In the genomic region with DNA sequence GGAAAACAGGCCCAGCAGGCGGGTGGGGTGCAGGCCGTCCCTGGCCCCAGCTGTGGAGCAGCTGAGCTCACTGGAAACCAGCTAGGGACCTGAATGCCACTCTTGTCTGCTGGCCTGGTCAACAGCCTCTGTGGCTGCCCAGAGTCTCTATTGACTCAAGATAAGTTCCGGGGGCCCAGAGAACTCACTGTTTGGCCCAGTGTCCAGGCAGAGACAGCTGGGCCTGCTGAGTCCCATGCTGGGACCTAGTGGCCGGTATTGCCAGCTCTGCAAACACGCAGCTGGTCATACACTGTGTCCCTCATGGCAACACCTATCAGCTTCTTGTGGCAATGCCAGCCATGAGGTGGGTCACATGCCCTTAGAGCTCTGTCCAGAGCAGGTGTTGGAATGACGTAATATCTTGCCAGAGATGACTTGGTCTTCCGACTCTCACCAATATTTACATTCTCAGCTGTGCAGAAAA, we compare ENCODE assay signal across 14 mouse cellular contexts. TPM values are rescaled to one million over a fixed set of nuclear protein-coding genes. Genes with fewer than 3 reads are reported as not detected.
DNase-seq lines count a peak whose midpoint lies in the region; ATAC-seq and TF ChIP-seq lines count a peak whose summit lies in the region.
"Had no signal": no experiment of that assay in that cellular context is flagged by ENCODE, and none has a peak within 500 bp of the region (broad histone marks: within the 10 kb centered on the region; RNA-seq: fewer than 3 reads in every experiment).

No protein-coding gene starts in this region.

- H3K9me3 ChIP-seq in midbrain, postnatal 0 days (ENCODE audit: low read length): no peaks in the 10 kb centered on the region
- H3K9me3 ChIP-seq in midbrain, embryonic 14.5 days (ENCODE audit: control insufficient read depth, low read length): no peaks in the 10 kb centered on the region
- H3K9me3 ChIP-seq in stomach, postnatal 0 days (ENCODE audit: control insufficient read depth, low read length): no peaks in the 10 kb centered on the region
- H3K9me3 ChIP-seq: limb, embryonic 10.5 days had no signal

- peak; percentile 23 for DNase-seq in gastrocnemius, postnatal 25 days
- no peak for DNase-seq in gastrocnemius, adult 8-10 months (ENCODE audit: low spot score in 2 of 2)
- DNase-seq in midbrain, postnatal 0 days (ENCODE audit: low spot score): peak; percentile 61
- no peak for DNase-seq in midbrain, embryonic 14.5 days
- peak; percentile 31 for DNase-seq in left cerebral cortex, adult 11 months (ENCODE audit: low spot score)
- DNase-seq in stomach, postnatal 0 days (ENCODE audit: low spot score): peak; percentile 84
- no peak for DNase-seq in urinary bladder, postnatal 25 days (ENCODE audit: low spot score)
- no peak for DNase-seq in adrenal gland, postnatal 14 days
- DNase-seq: B cell, adult 2 months; gastrocnemius, postnatal 36 days had no signal

- WGBS in midbrain, postnatal 0 days: 72% methylated on average over 7 of the region's 7 CpGs
- WGBS in midbrain, embryonic 14.5 days: 84% methylated on average over 7 of the region's 7 CpGs
- WGBS in stomach, postnatal 0 days: 72% methylated on average over 7 of the region's 7 CpGs

- no peak overlapping the region for H3K27ac ChIP-seq in midbrain, postnatal 0 days (ENCODE audit: low read depth, low read length)
- H3K27ac ChIP-seq in midbrain, embryonic 14.5 days (replicated peaks; ENCODE audit: low read depth, low read length): no peak overlapping the region
- H3K27ac ChIP-seq in stomach, postnatal 0 days (replicated peaks): peak overlapping the region; percentile 81
- H3K27ac ChIP-seq: limb, embryonic 10.5 days had no signal

- H3K4me2 ChIP-seq in midbrain, postnatal 0 days (ENCODE audit: low read depth, low read length, poor library complexity, severe bottlenecking): no peak overlapping the region
- no peak overlapping the region for H3K4me2 ChIP-seq in midbrain, embryonic 14.5 days (ENCODE audit: low read length)
- no peak overlapping the region for H3K4me2 ChIP-seq in stomach, postnatal 0 days (replicated peaks; ENCODE audit: low read depth)

- no peak for TF ChIP-seq CTCF in midbrain, postnatal 0 days (IDR thresholded peaks at IDR 0.05)
- TF ChIP-seq CTCF in stomach, postnatal 0 days (IDR thresholded peaks at IDR 0.05; ENCODE audit: low read depth): no peak; the same call in 1 of the 2 replicates

- no peaks in the 10 kb centered on the region for H3K4me1 ChIP-seq in midbrain, postnatal 0 days (ENCODE audit: insufficient read depth, low read length)
- H3K4me1 ChIP-seq in midbrain, embryonic 14.5 days (ENCODE audit: control insufficient read depth, insufficient read depth, low read length): no peaks in the 10 kb centered on the region
- H3K4me1 ChIP-seq in stomach, postnatal 0 days (replicated peaks; ENCODE audit: control insufficient read depth, insufficient read depth): peaks cover 3% of the 10 kb centered on the region; the same call in 1 of the 2 replicates

- no peak for TF ChIP-seq EP300 in stomach, postnatal 0 days (optimal IDR thresholded peaks at IDR 0.05)

- ATAC-seq in midbrain, postnatal 0 days (ENCODE audit: low FRiP score): no peak
- ATAC-seq in midbrain, embryonic 14.5 days (ENCODE audit: low FRiP score, low TSS enrichment): no peak
- peak; percentile 91 for ATAC-seq in stomach, postnatal 0 days (ENCODE audit: low FRiP score, low TSS enrichment)

- no peak overlapping the region for H3K4me3 ChIP-seq in midbrain, postnatal 0 days (ENCODE audit: low read depth, low read length)
- H3K4me3 ChIP-seq in midbrain, embryonic 14.5 days (replicated peaks; ENCODE audit: low read depth, low read length): no peak overlapping the region
- no peak overlapping the region for H3K4me3 ChIP-seq in stomach, postnatal 0 days (ENCODE audit: low read depth, low read length)
- H3K4me3 ChIP-seq: erythroblast, embryonic 14.5 days; limb, embryonic 10.5 days had no signal

- no peaks in the 10 kb centered on the region for H3K27me3 ChIP-seq in midbrain, postnatal 0 days (ENCODE audit: insufficient read depth, low read length)
- H3K27me3 ChIP-seq in midbrain, embryonic 14.5 days (ENCODE audit: control insufficient read depth, insufficient read depth, low read length): no peaks in the 10 kb centered on the region
- H3K27me3 ChIP-seq in stomach, postnatal 0 days (ENCODE audit: control insufficient read depth, insufficient read depth, low read length): no peaks in the 10 kb centered on the region

- no peaks in the 10 kb centered on the region for H3K36me3 ChIP-seq in midbrain, postnatal 0 days (ENCODE audit: insufficient read depth, low read length)
- H3K36me3 ChIP-seq in midbrain, embryonic 14.5 days (ENCODE audit: control insufficient read depth, insufficient read depth, low read length): no peaks in the 10 kb centered on the region
- no peaks in the 10 kb centered on the region for H3K36me3 ChIP-seq in stomach, postnatal 0 days (ENCODE audit: control insufficient read depth, insufficient read depth, low read length)
- H3K36me3 ChIP-seq: limb, embryonic 10.5 days had no signal

- no peak overlapping the region for H3K9ac ChIP-seq in midbrain, postnatal 0 days (replicated peaks; ENCODE audit: low read length, poor library complexity, severe bottlenecking)
- H3K9ac ChIP-seq in midbrain, embryonic 14.5 days (replicated peaks; ENCODE audit: low read length): no peak overlapping the region
- H3K9ac ChIP-seq in stomach, postnatal 0 days (ENCODE audit: low read length): no peak overlapping the region

RNA-seq across cellular contexts. Expression of gene Gm5294, which starts 43.8 kb away (rescaled TPM):
- not detected for total RNA-seq in gastrocnemius, postnatal 25 days (2021)
- not detected for total RNA-seq in gastrocnemius, adult 8-10 months (2022)
- not detected in 2 replicates for total RNA-seq in midbrain, postnatal 0 days (2014; rRNA removed)
- 0.25 TPM in 1 of 2 replicates, not detected in the other for polyA plus RNA-seq in midbrain, postnatal 0 days (2015; fragmentation: Nextera tagmentation; extraction: Ambion mirVana)
- polyA plus RNA-seq in midbrain, embryonic 14.5 days (2014; fragmentation: Nextera tagmentation; extraction: Ambion mirVana): not detected in 2 replicates
- not detected in 2 replicates for polyA plus RNA-seq in stomach, postnatal 0 days (2015; fragmentation: Nextera tagmentation; extraction: Ambion mirVana)
- total RNA-seq in adrenal gland, postnatal 14 days (2021): not detected in 2 replicates
- total RNA-seq: gastrocnemius, postnatal 36 days; megakaryocyte-erythroid progenitor cell, adult 5-6 weeks had no signal
- polyA plus RNA-seq: erythroblast, embryonic 14.5 days; limb, embryonic 10.5 days; neural tube, embryonic 14.5 days had no signal

Comparison
In these comparisons a context has a peak if more than half of its experiments do, and no peak if none do; other contexts are left out.
1. DNase-seq: peak in gastrocnemius, postnatal 25 days (single experiment), midbrain, postnatal 0 days (single experiment), left cerebral cortex, adult 11 months (single experiment) and stomach, postnatal 0 days (single experiment); none in gastrocnemius, adult 8-10 months (0 of 2), midbrain, embryonic 14.5 days (single experiment), urinary bladder, postnatal 25 days (single experiment) and adrenal gland, postnatal 14 days (single experiment).